In genomic region chr11:6597523-6597922, GRCm38 (mm10) we compare ENCODE assay signal across 15 mouse cellular contexts. TPM values are rescaled to one million over a fixed set of nuclear protein-coding genes. Genes with fewer than 3 reads are reported as not detected.
DNase-seq lines count a peak whose midpoint lies in the region; ATAC-seq and TF ChIP-seq lines count a peak whose summit lies in the region.
"Had no signal": no experiment of that assay in that cellular context is flagged by ENCODE, and none has a peak within 500 bp of the region (broad histone marks: within the 10 kb centered on the region; RNA-seq: fewer than 3 reads in every experiment).

No protein-coding gene starts in this region.

- H3K4me2 ChIP-seq in liver, embryonic 13.5 days: no peak overlapping the region
- H3K4me2 ChIP-seq in hindbrain, embryonic 13.5 days: no peak overlapping the region
- H3K4me2 ChIP-seq in midbrain, postnatal 0 days (ENCODE audit: low read depth, low read length, poor library complexity, severe bottlenecking): no peak overlapping the region
- H3K4me2 ChIP-seq: heart, embryonic 15.5 days had no signal

- peaks cover 93% of the 10 kb centered on the region for H3K4me1 ChIP-seq in liver, embryonic 13.5 days (replicated peaks)
- H3K4me1 ChIP-seq in hindbrain, embryonic 13.5 days (replicated peaks): peaks cover 52% of the 10 kb centered on the region
- peaks cover 21% of the 10 kb centered on the region; the same call in 1 of the 2 replicates for H3K4me1 ChIP-seq in midbrain, postnatal 0 days (ENCODE audit: insufficient read depth, low read length)

- no peak for ATAC-seq in cerebellum, adult (ENCODE audit: insufficient number of reproducible peaks, low FRiP score, low TSS enrichment)
- ATAC-seq in liver, embryonic 13.5 days (ENCODE audit: low read depth): no peak
- 0 out of 2 replicates have a peak, but pooled peaks have one; percentile 7 for ATAC-seq in hindbrain, embryonic 13.5 days (ENCODE audit: low FRiP score)
- peak; percentile 25 for ATAC-seq in midbrain, postnatal 0 days (ENCODE audit: low FRiP score)

- no peaks in the 10 kb centered on the region for H3K9me3 ChIP-seq in liver, embryonic 13.5 days (replicated peaks)
- no peaks in the 10 kb centered on the region for H3K9me3 ChIP-seq in hindbrain, embryonic 13.5 days
- H3K9me3 ChIP-seq in midbrain, postnatal 0 days (ENCODE audit: low read length): no peaks in the 10 kb centered on the region
- H3K9me3 ChIP-seq: heart, embryonic 15.5 days had no signal

- peak; percentile 33 to 59 for DNase-seq in cerebellum, postnatal 14 days
- DNase-seq in liver, embryonic 13.5 days: no peak
- no peak for DNase-seq in liver
- DNase-seq in midbrain, postnatal 0 days (ENCODE audit: low spot score): peak; percentile 44
- no peak for DNase-seq in heart, postnatal 4 days
- DNase-seq in urinary bladder, postnatal 14 days (ENCODE audit: low spot score): no peak
- DNase-seq: B cell, adult 2 months; gastrocnemius, postnatal 10 days; kidney, adult 2 months; layer of hippocampus, postnatal 36 days had no signal

- H3K36me3 ChIP-seq in liver, embryonic 13.5 days: peaks cover 60% of the 10 kb centered on the region
- peaks cover 88% of the 10 kb centered on the region for H3K36me3 ChIP-seq in hindbrain, embryonic 13.5 days
- peaks cover 60% of the 10 kb centered on the region for H3K36me3 ChIP-seq in midbrain, postnatal 0 days (ENCODE audit: insufficient read depth, low read length)

- H3K27ac ChIP-seq in liver, embryonic 13.5 days: peak overlapping the region; percentile 95
- H3K27ac ChIP-seq in hindbrain, embryonic 13.5 days: peak overlapping the region; percentile 89
- peak overlapping the region; percentile 71 for H3K27ac ChIP-seq in midbrain, postnatal 0 days (ENCODE audit: low read depth, low read length)
- H3K27ac ChIP-seq: heart, embryonic 15.5 days had no signal

- WGBS in liver, embryonic 13.5 days (ENCODE audit: insufficient replicate concordance): 77% methylated on average over 7 of the region's 7 CpGs
- 72% methylated on average over 7 of the region's 7 CpGs for WGBS in hindbrain, embryonic 13.5 days
- 56% methylated on average over 7 of the region's 7 CpGs for WGBS in midbrain, postnatal 0 days

- no peak overlapping the region for H3K4me3 ChIP-seq in liver, embryonic 13.5 days (replicated peaks)
- H3K4me3 ChIP-seq in hindbrain, embryonic 13.5 days: no peak overlapping the region
- no peak overlapping the region for H3K4me3 ChIP-seq in midbrain, postnatal 0 days (ENCODE audit: low read depth, low read length)
- H3K4me3 ChIP-seq: heart, embryonic 15.5 days had no signal

- peaks cover 10% of the 10 kb centered on the region for H3K27me3 ChIP-seq in liver, embryonic 13.5 days
- H3K27me3 ChIP-seq in hindbrain, embryonic 13.5 days: no peaks in the 10 kb centered on the region
- no peaks in the 10 kb centered on the region for H3K27me3 ChIP-seq in midbrain, postnatal 0 days (ENCODE audit: insufficient read depth, low read length)

- H3K9ac ChIP-seq in liver, embryonic 13.5 days: 0 out of 2 replicates have a peak overlapping the region, but pooled peaks have one; percentile 41
- no peak overlapping the region for H3K9ac ChIP-seq in hindbrain, embryonic 13.5 days
- H3K9ac ChIP-seq in midbrain, postnatal 0 days (replicated peaks; ENCODE audit: low read length, poor library complexity, severe bottlenecking): no peak overlapping the region
- H3K9ac ChIP-seq: heart, embryonic 15.5 days had no signal

- peak; percentile 55 for TF ChIP-seq CTCF in midbrain, postnatal 0 days (IDR thresholded peaks at IDR 0.05)

RNA-seq across cellular contexts. Expression of gene Nacad, which starts 8.3 kb away (rescaled TPM):
- polyA plus RNA-seq in liver, embryonic 13.5 days (2015; fragmentation: Nextera tagmentation; extraction: Ambion mirVana): 5.0 and 5.7 TPM in 2 replicates
- 87.6 and 90.0 TPM in 2 replicates for polyA plus RNA-seq in hindbrain, embryonic 13.5 days (2015; fragmentation: Nextera tagmentation; extraction: Ambion mirVana)
- 86.9 and 92.3 TPM in 2 replicates for total RNA-seq in midbrain, postnatal 0 days (2014; rRNA removed)
- 67.6 and 68.0 TPM in 2 replicates for polyA plus RNA-seq in midbrain, postnatal 0 days (2015; fragmentation: Nextera tagmentation; extraction: Ambion mirVana)
- total RNA-seq in heart, postnatal 4 days (2021): 1 to 10 TPM; 1.7 to 2.5 TPM
- total RNA-seq: megakaryocyte, adult 5-6 weeks had no signal

RNA-seq across cellular contexts. Expression of gene Tbrg4, which starts 28.3 kb away (rescaled TPM):
- 46.1 and 46.2 TPM in 2 replicates for polyA plus RNA-seq in liver, embryonic 13.5 days (2015; fragmentation: Nextera tagmentation; extraction: Ambion mirVana)
- 29.2 and 34.0 TPM in 2 replicates for polyA plus RNA-seq in hindbrain, embryonic 13.5 days (2015; fragmentation: Nextera tagmentation; extraction: Ambion mirVana)
- 35.1 and 46.6 TPM in 2 replicates for total RNA-seq in midbrain, postnatal 0 days (2014; rRNA removed)
- polyA plus RNA-seq in midbrain, postnatal 0 days (2015; fragmentation: Nextera tagmentation; extraction: Ambion mirVana): 31.3 and 31.4 TPM in 2 replicates
- total RNA-seq in heart, postnatal 4 days (2021): 100 to 1,000 TPM; 105 to 108 TPM

RNA-seq across cellular contexts. Expression of gene Wap, which starts 40.9 kb away (rescaled TPM):
- polyA plus RNA-seq in liver, embryonic 13.5 days (2015; fragmentation: Nextera tagmentation; extraction: Ambion mirVana): not detected in 2 replicates
- polyA plus RNA-seq in hindbrain, embryonic 13.5 days (2015; fragmentation: Nextera tagmentation; extraction: Ambion mirVana): not detected in 2 replicates
- total RNA-seq in midbrain, postnatal 0 days (2014; rRNA removed): not detected in 2 replicates
- polyA plus RNA-seq in midbrain, postnatal 0 days (2015; fragmentation: Nextera tagmentation; extraction: Ambion mirVana): not detected in 2 replicates
- total RNA-seq in heart, postnatal 4 days (2021): not detected
- total RNA-seq: gastrocnemius, postnatal 10 days; layer of hippocampus, postnatal 36 days; liver, adult 2 months; megakaryocyte, adult 5-6 weeks had no signal
- polyA plus RNA-seq: heart, embryonic 15.5 days; kidney, adult 2 months; liver, adult 2 months had no signal

RNA-seq across cellular contexts. Expression of gene Ccm2, which starts 50.8 kb away (rescaled TPM):
- polyA plus RNA-seq in liver, embryonic 13.5 days (2015; fragmentation: Nextera tagmentation; extraction: Ambion mirVana): 45.8 and 46.1 TPM in 2 replicates
- polyA plus RNA-seq in hindbrain, embryonic 13.5 days (2015; fragmentation: Nextera tagmentation; extraction: Ambion mirVana): 94.1 and 99.0 TPM in 2 replicates
- total RNA-seq in midbrain, postnatal 0 days (2014; rRNA removed): 45.6 and 71.3 TPM in 2 replicates
- polyA plus RNA-seq in midbrain, postnatal 0 days (2015; fragmentation: Nextera tagmentation; extraction: Ambion mirVana): 64.3 and 67.1 TPM in 2 replicates
- total RNA-seq in heart, postnatal 4 days (2021): 10 to 100 TPM; 31.8 to 34.1 TPM

Comparison
In these comparisons a context has a peak if more than half of its experiments do, and no peak if none do; other contexts are left out.
1. DNase-seq: peak in cerebellum, postnatal 14 days (2 of 2) and midbrain, postnatal 0 days (single experiment); none in liver, embryonic 13.5 days (single experiment), liver (single experiment), heart, postnatal 4 days (single experiment) and urinary bladder, postnatal 14 days (single experiment).
2. ATAC-seq: peak in hindbrain, embryonic 13.5 days (single experiment) and midbrain, postnatal 0 days (single experiment); none in cerebellum, adult (single experiment) and liver, embryonic 13.5 days (single experiment).
3. RNA of gene Nacad, which starts 8.3 kb away (polyA plus RNA-seq): 87.6 to 90.0 TPM in hindbrain, embryonic 13.5 days and 67.6 to 68.0 TPM in midbrain, postnatal 0 days; 5.0 to 5.7 TPM in liver, embryonic 13.5 days; every median in the first group is over 10 times any median in the second.
4. Peak in every context shown above with its lines, with median percentiles within 50 percentile points of each other: H3K27ac ChIP-seq.